Mouse (Mus musculus) CH12.LX (cell line): ENCODE results near the gene 6030408B16Rik. TPM values are rescaled to one million over a fixed set of nuclear protein-coding genes. Genes with fewer than 3 reads are reported as not detected.

Experiments
- DNase-seq: peaks from one replicate; pipeline ENCODE4 v3.0.0-alpha.2; 2013; ENCODE audit errors: extremely low read depth
- H3K27ac ChIP-seq: 2 replicates; pipeline ENCODE4 v1.5.1; 2012; ENCODE audit warnings: low read depth, mild to moderate bottlenecking, control low read depth, moderate library complexity; ENCODE audit not compliant: insufficient read depth
- H3K27me3 ChIP-seq: replicated peaks from 2 replicates; pipeline ENCODE3; 2012; ENCODE audit warnings: inconsistent platforms
- H3K36me3 ChIP-seq, 2 experiments: replicated peaks in 1 of 2; 2 replicates each; pipeline versions ENCODE3 to v1.6.1; 2012; ENCODE audit warnings: inconsistent platforms in 1 of 2, low read length in 1 of 2, mild to moderate bottlenecking in 1 of 2, mixed read lengths in 1 of 2, moderate library complexity in 1 of 2; ENCODE audit not compliant: control insufficient read depth in 1 of 2, insufficient read depth in 1 of 2
- H3K4me1 ChIP-seq, 2 experiments: 2 replicates each; pipeline ENCODE4 v1.6.1; 2012; ENCODE audit warnings: inconsistent platforms in 1 of 2, moderate library complexity in 1 of 2; ENCODE audit not compliant: insufficient read depth in 2 of 2, control insufficient read depth in 1 of 2
- H3K4me2 ChIP-seq: 2 replicates; pipeline ENCODE4 v1.6.1; 2012; ENCODE audit warnings: low read depth, mild to moderate bottlenecking, control low read depth; ENCODE audit not compliant: poor library complexity, insufficient read depth, severe bottlenecking
- H3K4me3 ChIP-seq, 3 experiments: fragments of 150-350 bp in 1 of 3; sonication (generic) in 1 of 3; replicated peaks in 1 of 3; 2 replicates each; pipeline versions ENCODE3 to v1.5.1; 2011 to 2012; ENCODE audit warnings: low read depth in 2 of 3, low read length in 2 of 3, mild to moderate bottlenecking in 2 of 3, moderate library complexity in 2 of 3, control low read depth in 1 of 3, improper control_type of control experiment in 1 of 3, inconsistent platforms in 1 of 3, mixed read lengths in 1 of 3; ENCODE audit not compliant: poor library complexity in 1 of 3
- H3K79me2 ChIP-seq: replicated peaks from 2 replicates; pipeline ENCODE4 v1.6.1; 2012; ENCODE audit warnings: mild to moderate bottlenecking, moderate library complexity; ENCODE audit not compliant: control insufficient read depth, poor library complexity, insufficient read depth, severe bottlenecking; ENCODE audit errors: extremely low read depth
- H3K9ac ChIP-seq: 2 replicates; pipeline ENCODE4 v1.6.1; 2012; ENCODE audit warnings: low read depth, mild to moderate bottlenecking, control low read depth, moderate library complexity; ENCODE audit not compliant: insufficient read depth
- H3K9me3 ChIP-seq: replicated peaks from 2 replicates; pipeline ENCODE3; 2012; ENCODE audit warnings: low read length, inconsistent platforms, mixed read lengths
- CHD1 ChIP-seq: IDR thresholded peaks from 2 replicates; pipeline ENCODE4 v1.6.1; 2012; ENCODE audit warnings: low read depth, low read length, improper control_type of control experiment, inconsistent platforms
- CTCF ChIP-seq, 2 experiments: IDR thresholded peaks in 1 of 2; conservative IDR thresholded peaks in 1 of 2; 2 replicates each; pipeline ENCODE4 v1.5.1; 2011 to 2012; ENCODE audit warnings: low read depth in 2 of 2, low read length in 2 of 2, improper control_type of control experiment in 1 of 2, inconsistent platforms in 1 of 2, mild to moderate bottlenecking in 1 of 2, moderate library complexity in 1 of 2
- JUND ChIP-seq: conservative IDR thresholded peaks from 2 replicates; pipeline ENCODE4 v1.6.1; 2011; ENCODE audit warnings: low read depth, low read length, improper control_type of control experiment
- KAT2A ChIP-seq: IDR thresholded peaks from 2 replicates; pipeline ENCODE4 v1.6.1; 2012; ENCODE audit warnings: low read length, improper control_type of control experiment, inconsistent platforms; ENCODE audit not compliant: insufficient replicate concordance
- MAFK ChIP-seq: IDR thresholded peaks from 2 replicates; pipeline ENCODE4 v1.6.1; 2011; ENCODE audit warnings: low read length, improper control_type of control experiment; ENCODE audit not compliant: insufficient replicate concordance
- MYC ChIP-seq: IDR thresholded peaks from 2 replicates; pipeline ENCODE4 v1.6.1; 2011; ENCODE audit warnings: low read depth, mild to moderate bottlenecking, improper control_type of control experiment, low read length
- NELFE ChIP-seq: IDR thresholded peaks from 2 replicates; pipeline ENCODE4 v1.6.1; 2011; ENCODE audit warnings: low read depth, low read length, improper control_type of control experiment
- NRF1 ChIP-seq: IDR thresholded peaks from 2 replicates; pipeline ENCODE4 v1.6.1; 2014; ENCODE audit warnings: low read depth, mild to moderate bottlenecking, inconsistent platforms, low read length, improper control_type of control experiment, moderate library complexity
- POLR2A ChIP-seq: IDR thresholded peaks from 2 replicates; pipeline ENCODE4 v1.6.1; 2011; ENCODE audit warnings: low read depth, mild to moderate bottlenecking, improper control_type of control experiment, low read length
- POLR2AphosphoS2 ChIP-seq: IDR thresholded peaks from 2 replicates; pipeline ENCODE4 v1.6.1; 2011; ENCODE audit warnings: low read depth, low read length, improper control_type of control experiment
- UBTF ChIP-seq: IDR thresholded peaks from 2 replicates; pipeline ENCODE4 v1.6.1; 2012; ENCODE audit warnings: low read depth, mild to moderate bottlenecking, inconsistent platforms, low read length, improper control_type of control experiment, moderate library complexity
- USF1 ChIP-seq: IDR thresholded peaks from 2 replicates; pipeline ENCODE4 v1.6.1; 2014; ENCODE audit warnings: low read depth, mild to moderate bottlenecking, inconsistent platforms, low read length, improper control_type of control experiment
- dilution Hi-C: fragments of 300-500 bp; cut with MboI; formaldehyde crosslinking; loops from 2 replicates; pipeline ENCODE4 v1.14.3; 2020; ENCODE audit warnings: low sequenced_read_pairs; ENCODE audit not compliant: extremely low pct_unique_long_range_greater_than_20kb, extremely low pct_ligation_motif_present
- in situ Hi-C: fragments of 300-500 bp; cut with MboI; formaldehyde crosslinking; loops from 3 replicates; pipeline ENCODE4 v1.14.3; 2019; ENCODE audit warnings: low sequenced_read_pairs, low pct_ligation_motif_present, low pct_unique_long_range_greater_than_20kb, mixed read lengths
- polyA plus RNA-seq: library from polyadenylated mRNA; unstranded; fragments of >175 nt; gene quantifications from 2 replicates; pipeline ENCODE4 v1.2.1, GENCODE M21; 2012; ENCODE audit warnings: low read depth; ENCODE audit not compliant: insufficient read length
- total RNA-seq, 2 experiments: library from RNA; depleted of rRNA; stranded (reverse); fragments of 300-350 nt in 1 of 2; fragments of >200 nt in 1 of 2; gene quantifications; 2 replicates each; pipeline ENCODE4 v1.2.3; 2012 to 2014

6030408B16Rik gene
- total and polyA plus RNA-seq, 3 experiments, result 0.13 to 0.17 TPM; not detected in 1

- no peaks in the 10 kb centered on the region for H3K9me3 ChIP-seq
- TF ChIP-seq KAT2A, result no peak
- TF ChIP-seq POLR2AphosphoS2, result no peak
- no peak for TF ChIP-seq NRF1
- TF ChIP-seq UBTF, result no peak
- no peaks in the 10 kb centered on the region for H3K79me2 ChIP-seq
- no peak overlapping the region for H3K4me3 ChIP-seq
- H3K27ac ChIP-seq, result no peak overlapping the region
- H3K27me3 ChIP-seq, result peaks cover 31% of the 10 kb centered on the region
- DNase-seq, result no peak
- dilution Hi-C loops (no loop called here), in situ Hi-C loops (no loop called here)
- H3K36me3 ChIP-seq, result peaks cover 0 to 22% of the 10 kb centered on the region in 2 experiments
- H3K4me1 ChIP-seq, result no peaks in the 10 kb centered on the region
- no peak overlapping the region for H3K4me2 ChIP-seq
- H3K9ac ChIP-seq, result no peak overlapping the region
Observed at GRCm38 (mm10) chr15:101274380-101274779, 18.6 kb upstream of the 6030408B16Rik start.

GRCm38 (mm10) chr15:101277351-101277899, 15.6 kb upstream of the 6030408B16Rik start:
- dilution Hi-C loops, result no loop called here
- TF ChIP-seq POLR2A, result no peak
- TF ChIP-seq MAFK, result no peak
- no peak for TF ChIP-seq NELFE
- no peak for TF ChIP-seq KAT2A

GRCm38 (mm10) chr15:101278589-101278988, 14.4 kb upstream of the 6030408B16Rik start:
- H3K4me1 ChIP-seq, result peaks cover 2 to 5% of the 10 kb centered on the region in 2 experiments; a peak in 2 of 4 replicates
- no peak overlapping the region for H3K4me2 ChIP-seq
- DNase-seq, result no peak
- no peak overlapping the region for H3K4me3 ChIP-seq
- in situ Hi-C loops, result loop anchor here (5.0 kb wide), 1 partner anchor 36 kb away; no protein-coding TSS in a partner anchor
- dilution Hi-C loops, result no loop called here
- no peak overlapping the region for H3K9ac ChIP-seq
- no peaks in the 10 kb centered on the region for H3K9me3 ChIP-seq
- H3K27ac ChIP-seq, result no peak overlapping the region
- H3K27me3 ChIP-seq, result peaks cover 46% of the 10 kb centered on the region
- no peaks in the 10 kb centered on the region for H3K79me2 ChIP-seq
- TF ChIP-seq JUND, result no peak
- TF ChIP-seq USF1, result no peak
- no peak for TF ChIP-seq CHD1
- TF ChIP-seq CTCF (conservative IDR thresholded peaks at IDR 0.05 in 1 of 2, IDR thresholded peaks at IDR 0.05 in 1 of 2; ENCODE audit: low read depth in 2 of 2, low read length in 2 of 2), result no peak
- no peak for TF ChIP-seq MYC
- H3K36me3 ChIP-seq, result peaks cover 0 to 5% of the 10 kb centered on the region in 2 experiments

More at GRCm38 (mm10) chr15:101277351-101277899, 15.6 kb upstream of the 6030408B16Rik start:
- no peaks in the 10 kb centered on the region for H3K9me3 ChIP-seq
- H3K4me3 ChIP-seq, result no peak overlapping the region
- peaks cover 0 to 12% of the 10 kb centered on the region in 2 experiments for H3K36me3 ChIP-seq
- no peaks in the 10 kb centered on the region for H3K79me2 ChIP-seq
- H3K27me3 ChIP-seq, result peaks cover 46% of the 10 kb centered on the region
- no peak overlapping the region for H3K9ac ChIP-seq
- no peak overlapping the region for H3K4me2 ChIP-seq
- no peak overlapping the region for H3K27ac ChIP-seq
- DNase-seq, result no peak
- in situ Hi-C loops, result loop anchor here (5.0 kb wide), 1 partner anchor 35 kb away; no protein-coding TSS in a partner anchor
- no peaks in the 10 kb centered on the region for H3K4me1 ChIP-seq
